Mouse (Mus musculus) urinary bladder, adult 2 months (tissue): Measurements from ENCODE around the gene Ina. TPM values are rescaled to one million over a fixed set of nuclear protein-coding genes. Genes with fewer than 3 reads are reported as not detected.
A peak's percentile ranks its signal among the peaks of the same experiment; 100 is the strongest.
"Not testable (repeated sequence)": the region's sequence is repeated elsewhere in the genome, so short reads cannot be mapped to it uniquely, and the experiment has no call there.

Experiments
- DNase-seq: peaks from one replicate; pipeline ENCODE4 v3.0.0; 2022; ENCODE audit warnings: low spot score
- polyA plus RNA-seq: library from polyadenylated mRNA; depleted of rRNA; stranded (reverse); fragments of >200 nt; gene quantifications from 2 replicates; pipeline ENCODE4 v1.2.3, GENCODE M21; 2012

Gene Ina
- polyA plus RNA-seq, 1 experiment, result 0.03 TPM

DNA sequence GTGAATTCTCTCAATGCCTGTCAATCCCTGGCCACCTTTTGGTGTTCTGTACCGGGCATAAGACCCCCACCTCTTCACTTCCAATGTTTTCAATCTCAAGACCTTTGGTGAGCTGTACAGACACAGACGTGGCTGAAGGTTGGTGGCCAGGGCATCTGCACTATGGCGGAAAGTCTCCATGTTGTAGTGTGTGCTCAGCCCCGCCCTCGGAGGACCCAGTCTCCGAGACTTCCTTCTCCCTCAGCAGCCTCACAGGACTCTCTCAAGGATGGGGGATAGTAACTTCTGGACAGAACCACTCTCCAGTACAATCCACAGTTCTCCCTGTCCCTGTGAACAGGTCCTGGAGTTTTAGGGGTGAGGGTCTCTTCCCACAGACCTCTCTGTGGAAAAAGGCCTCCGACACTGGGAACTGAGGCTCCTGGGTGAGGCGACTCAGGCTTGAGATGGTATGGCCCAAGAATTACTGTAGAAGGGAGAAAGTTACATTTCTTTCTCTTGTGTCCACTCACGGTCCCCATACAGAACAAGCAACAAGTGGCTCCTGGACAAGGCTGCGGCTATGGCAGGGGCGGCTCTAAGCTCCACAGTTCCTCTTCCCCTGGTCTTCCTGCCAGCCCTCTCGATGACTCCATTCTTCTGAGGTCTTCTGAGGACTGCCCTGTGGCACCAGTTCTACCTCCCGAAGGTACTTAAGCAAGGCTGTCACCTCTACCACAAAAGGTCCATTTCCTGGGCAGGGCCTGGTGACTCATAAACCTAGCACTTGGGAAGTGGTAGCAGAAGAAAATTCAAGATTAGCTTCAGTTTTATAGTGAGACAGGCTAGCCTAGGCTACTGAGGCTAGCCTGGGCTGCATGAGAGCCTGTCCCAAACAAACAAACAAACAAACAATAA lies 29.5 kb upstream of the Ina start:
- DNase-seq, result no peak

DNA sequence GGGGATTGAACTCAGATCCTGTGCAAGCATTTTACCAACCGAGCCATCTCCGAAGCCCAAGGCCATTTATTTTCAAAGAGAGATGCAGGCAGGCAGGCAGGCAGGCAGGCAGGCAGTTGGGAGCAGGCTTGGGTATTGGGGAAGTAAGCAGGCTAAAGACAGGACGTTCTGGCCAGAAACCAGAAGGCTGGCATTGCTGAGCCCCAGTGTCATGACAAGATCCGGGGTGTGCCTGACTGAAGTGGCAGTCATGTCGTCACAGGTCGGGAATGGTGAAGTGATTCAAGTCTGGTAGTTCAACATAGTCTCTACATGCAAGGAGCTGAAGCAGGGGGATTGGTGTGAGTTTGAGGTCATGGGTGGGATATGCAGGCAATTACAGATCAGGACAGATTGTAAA lies 26.9 kb upstream of the Ina start:
- no peak for DNase-seq

DNA sequence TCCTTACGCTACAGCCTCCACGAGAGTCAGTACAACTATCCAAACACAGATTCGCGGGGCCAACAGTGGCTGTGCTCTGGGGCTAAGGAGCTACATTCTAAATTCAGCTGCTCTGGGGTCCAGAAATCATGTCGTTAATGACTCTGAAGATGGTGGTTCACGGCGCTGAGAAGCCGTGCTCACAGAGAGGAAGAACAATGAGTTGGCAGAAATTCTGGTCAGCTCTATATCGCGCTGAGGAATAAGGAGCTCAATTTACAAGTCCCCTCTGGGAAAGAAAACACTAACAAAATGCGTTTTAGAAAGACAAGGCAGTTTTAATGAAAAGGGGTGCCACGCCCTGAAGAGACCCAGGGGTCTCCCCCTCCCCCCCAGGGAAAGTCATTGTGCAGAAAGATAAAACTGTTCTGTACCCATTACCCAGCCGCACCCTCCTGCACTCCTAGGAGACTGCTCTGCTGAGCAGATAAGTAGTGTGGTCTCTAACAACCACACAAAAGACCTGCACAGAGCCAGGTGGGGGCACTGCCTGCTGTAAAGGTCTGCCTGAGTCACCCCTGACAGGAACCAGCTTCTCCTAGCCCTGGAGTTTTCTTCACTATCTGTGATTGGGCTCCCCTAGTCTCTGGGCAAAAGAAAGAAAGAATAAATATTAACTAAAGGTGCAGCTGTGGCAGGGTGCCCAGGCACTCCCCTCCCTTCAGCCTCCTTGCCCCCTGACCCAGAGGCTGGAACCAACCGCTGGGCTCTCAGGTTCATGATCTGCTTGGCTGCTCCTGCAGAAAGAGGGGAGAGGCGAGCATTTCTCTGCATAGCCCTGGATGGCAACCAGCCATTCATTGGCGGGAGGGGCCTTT lies 26.0 kb upstream of the Ina start:
- peak; percentile 49 for DNase-seq

DNA sequence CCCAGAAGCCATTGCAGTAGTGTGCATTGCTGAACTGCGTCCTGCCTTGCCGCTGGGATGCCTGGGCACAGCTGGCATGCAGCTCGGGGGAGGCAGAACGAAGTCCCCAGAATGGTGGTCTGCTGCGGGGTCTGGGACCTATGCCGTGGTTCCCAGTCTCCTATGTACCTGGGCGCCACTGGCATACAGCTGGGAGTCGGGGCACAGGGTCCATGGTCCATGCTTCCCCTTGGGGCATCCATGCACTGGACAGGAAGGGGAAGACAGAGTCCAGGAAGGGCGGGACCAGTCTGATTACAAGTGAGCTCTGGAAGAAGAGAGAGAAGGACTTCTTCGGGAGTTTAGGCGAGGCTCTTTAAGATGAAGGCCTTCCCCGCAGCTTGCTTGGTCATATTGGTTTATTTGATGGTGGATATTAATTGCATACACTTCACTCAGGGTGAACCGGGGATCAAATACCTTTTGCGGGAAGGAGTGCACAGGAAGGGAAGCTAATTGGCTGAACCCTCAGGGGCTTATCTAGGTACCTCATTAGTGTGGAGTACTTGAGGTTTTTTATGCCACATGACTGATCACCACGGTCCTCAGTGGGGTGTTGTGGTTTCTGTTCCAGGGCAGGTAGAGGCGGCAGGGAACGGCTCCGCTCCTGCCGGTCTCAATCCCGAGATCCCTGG lies 24.9 kb upstream of the Ina start:
- DNase-seq, result no peak

DNA sequence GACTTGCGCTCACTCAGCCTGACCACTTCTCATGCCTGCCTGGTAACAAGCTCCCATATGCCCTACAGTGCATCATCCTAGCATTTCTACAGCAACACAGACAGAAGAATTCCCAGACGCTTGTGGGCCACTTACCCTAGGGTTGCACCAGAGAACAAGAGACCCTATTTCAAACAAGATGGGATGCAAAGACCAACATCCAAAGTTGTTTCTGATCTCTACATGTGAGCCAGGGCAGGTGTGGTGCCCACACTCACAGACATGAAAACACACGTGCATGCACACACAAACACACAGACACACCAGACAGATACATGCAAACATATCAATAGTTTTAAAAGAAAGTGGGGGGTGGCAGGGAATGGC lies 24.4 kb upstream of the Ina start:
- DNase-seq, result no peak

DNA sequence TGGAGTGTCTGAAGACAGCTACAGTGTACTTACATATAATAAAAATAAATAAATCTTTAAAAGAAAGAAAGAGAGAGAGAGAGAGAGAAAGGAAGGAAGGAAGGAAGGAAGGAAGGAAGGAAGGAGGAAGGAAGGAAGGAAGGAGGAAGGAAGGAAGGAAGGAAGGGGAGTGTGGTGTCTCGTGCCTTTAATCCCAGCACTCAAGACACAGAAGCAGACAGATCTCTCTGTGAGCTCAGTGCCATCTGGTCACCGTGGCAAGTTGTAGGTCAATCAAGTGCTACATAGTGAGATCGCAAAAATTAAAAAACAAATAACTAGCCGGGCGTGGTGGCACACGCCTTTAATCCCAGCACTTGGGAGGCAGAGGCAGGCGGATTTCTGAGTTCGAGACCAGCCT lies 23.9 kb upstream of the Ina start:
- DNase-seq, result not testable (repeated sequence)

DNA sequence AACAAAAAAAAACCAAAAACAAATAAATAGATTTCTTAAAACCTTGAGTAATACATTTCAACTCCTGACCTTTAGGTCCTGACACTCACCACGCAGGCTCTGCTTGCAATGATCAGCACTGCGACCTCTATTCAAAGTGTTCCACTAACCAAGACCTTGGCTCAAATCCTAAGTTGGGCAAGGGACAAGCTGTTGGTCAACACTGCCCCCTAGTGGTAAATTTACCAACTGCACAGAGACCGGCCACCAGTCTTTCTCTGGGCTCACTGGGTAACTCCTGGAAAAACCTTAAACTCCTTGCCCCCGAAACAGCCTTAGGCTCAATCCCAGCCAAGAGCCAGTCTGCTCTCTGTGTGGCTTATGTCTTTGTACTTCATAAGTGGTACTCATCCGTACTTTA lies 23.4 kb upstream of the Ina start:
- DNase-seq, result peak; percentile 58

DNA sequence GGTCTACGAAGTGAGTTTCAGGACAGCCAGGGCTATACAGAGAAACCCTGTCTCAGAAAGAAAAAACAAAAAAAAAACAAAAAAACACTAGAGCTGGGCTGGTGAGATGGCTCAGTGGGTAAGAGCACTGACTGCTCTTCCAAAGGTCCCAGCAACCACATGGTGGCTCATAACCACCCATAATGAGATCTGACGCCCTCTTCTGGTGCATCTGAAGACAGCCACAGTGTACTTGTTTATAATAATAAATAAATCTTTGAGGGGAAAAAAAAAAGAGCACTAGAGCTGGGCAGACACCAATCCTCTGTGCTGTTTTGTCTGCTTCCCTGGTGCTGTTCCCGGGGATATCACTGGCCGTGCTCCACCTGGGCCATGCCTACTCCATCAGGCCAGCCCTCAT lies 22.2 kb upstream of the Ina start:
- not testable (repeated sequence) for DNase-seq

DNA sequence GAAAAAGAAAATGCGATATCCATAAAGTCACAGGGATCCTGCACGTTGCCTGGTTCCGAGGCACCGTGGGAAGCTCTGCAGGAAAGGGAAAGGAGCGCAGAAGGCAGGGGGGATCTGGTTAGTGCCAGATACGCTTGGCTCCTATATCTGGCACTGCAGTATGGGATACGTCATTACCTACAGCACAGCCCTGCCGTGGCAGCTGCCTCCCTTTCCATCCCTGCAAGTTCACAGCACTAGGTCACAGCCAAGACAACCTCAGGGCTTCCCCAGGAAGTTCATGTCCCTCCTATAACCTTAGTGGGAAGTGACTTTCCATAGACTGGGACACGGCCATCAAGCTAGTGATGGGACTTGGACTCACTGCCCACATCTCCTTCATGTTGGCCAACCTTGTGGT lies 18.4 kb upstream of the Ina start:
- DNase-seq, result no peak

DNA sequence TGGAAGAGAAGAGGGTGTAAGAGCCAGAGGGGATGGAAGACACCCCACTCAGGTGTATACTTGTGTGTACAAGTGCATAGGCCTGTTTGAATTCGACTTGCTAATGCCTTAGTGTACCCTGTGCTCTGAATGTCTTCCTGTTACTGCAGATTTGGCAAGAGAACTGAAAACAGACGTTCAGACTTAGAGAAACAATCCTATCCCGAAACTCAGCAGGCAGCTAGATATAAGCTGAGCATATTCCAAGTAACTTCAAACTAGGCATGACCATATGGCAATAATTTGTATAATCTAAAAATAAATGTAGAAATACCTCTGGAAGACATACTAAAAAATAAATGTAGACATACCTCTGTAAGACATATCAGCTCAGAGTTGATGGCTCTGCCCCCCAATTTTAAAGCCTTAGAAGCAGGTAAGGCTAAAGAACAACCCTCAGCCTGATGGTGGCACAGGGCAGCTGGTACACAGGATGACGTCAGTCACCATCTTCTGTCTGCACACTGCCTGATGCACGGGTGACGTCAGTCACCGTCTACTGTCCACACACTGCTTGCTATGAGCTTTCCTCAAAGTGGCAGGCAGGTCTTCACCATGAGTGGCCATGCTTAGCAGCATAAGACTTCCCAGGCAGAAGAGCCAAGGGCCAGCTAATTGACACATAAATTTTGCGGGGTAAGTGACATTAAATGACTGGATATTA lies 16.2 kb upstream of the Ina start:
- DNase-seq, result no peak

DNA sequence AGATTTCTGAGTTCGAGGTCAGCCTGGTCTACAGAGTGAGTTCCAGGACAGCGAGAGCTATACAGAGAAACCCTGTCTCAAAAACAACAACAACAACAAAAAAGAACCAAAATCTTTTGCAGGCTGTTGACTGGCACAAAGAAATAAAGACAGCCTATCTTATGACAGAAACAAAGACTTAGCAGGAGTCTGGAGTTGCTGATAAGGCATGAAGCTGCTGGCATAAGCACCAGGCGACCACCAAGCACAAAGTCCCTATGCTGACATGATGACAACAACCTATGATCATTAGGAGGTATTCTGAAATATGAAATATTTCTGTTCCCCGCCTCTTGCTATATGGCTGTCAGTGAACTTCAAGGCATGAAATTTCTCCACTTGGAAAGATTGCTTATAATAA lies 15.5 kb upstream of the Ina start:
- DNase-seq, result no peak

DNA sequence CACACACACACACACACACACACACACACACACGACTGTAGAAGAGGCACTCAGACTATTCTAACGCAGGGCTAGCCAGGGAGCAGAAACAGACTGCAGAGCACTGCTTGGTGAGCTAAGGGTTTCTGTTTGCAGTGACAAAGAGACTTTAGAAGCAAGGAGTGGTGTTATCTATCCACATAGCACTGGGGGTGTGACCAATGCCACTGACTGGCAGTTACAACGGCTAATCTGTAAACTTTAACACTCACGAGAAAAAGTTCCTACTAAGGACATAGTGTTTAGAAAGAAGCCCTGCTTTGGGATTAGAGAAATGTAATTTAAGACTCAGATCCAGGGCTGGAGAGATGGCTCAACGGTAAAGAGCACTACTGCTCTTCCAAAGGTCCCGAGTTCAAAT lies 14.7 kb upstream of the Ina start:
- DNase-seq, result no peak

DNA sequence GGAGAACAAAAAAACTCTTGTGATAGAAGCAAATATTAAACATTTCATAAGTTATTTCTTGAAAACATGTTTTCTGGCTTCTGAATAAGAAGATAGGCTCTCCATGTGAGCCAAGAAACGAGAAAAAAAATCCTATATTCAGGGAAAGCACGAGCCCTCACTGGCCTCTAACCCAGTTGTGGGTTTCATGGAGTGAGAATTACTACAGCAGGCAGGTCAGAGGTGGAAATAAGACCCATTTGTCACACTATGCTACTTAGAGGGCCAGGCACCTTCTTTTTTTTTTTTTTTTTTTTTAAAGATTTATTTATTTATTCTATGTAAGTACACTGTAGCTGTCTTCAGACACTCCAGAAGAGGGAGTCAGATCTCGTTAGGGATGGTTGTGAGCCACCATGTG lies 14.1 kb upstream of the Ina start:
- DNase-seq, result not testable (repeated sequence)

DNA sequence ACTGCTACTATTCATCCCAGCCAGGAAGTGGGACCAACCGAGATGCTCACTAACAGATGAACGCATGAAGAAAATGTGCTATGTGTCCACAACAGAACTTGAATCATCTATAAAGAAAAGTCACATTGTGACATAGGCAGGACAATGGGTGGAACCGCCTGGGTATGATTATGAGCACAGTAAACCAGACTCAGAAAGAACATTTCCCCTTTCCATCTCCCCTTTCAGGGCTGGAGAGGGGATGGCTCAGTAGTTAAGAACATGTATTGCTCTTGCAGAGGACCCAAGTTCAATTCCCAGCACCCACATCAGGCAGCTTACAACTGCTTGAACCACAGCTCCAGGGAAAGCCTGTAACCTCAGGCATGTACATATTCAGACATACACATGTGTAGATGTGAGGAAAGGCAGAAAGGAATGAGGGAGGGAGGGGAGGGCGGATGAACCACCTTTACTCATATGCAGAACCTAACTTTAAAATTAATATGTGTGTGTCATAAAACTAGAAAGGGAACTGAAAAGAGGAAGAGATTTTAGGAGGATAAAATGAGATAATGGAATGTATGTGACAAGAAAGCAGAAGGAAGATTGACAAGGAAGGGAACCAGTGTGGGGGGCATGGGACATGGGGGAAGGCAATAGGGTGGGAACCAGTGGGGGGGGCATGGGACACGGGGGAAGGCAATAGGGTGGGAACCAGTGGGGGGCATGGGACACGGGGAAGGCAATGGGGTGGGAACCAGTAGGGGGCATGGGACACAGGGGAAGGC lies 10.6 kb upstream of the Ina start:
- DNase-seq, result no peak

DNA sequence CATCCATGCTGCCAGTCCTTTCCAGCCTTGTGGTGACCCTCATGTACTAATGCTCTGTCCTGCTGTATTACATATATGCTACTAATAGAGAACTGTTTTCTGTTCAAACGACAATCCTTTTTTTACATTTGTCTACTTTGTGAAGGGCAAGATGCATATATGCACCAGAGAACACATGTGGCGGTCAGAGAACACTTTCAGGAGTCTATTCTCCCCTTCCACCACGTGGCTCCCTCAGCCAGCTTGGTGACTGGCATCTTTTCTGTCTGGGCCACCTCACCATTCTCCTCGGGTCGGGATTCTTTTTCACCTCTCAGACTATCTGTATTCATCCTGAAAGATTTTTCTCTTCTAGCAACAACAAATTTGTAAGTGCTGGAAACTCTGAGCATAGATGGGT lies 8.6 kb upstream of the Ina start:
- no peak for DNase-seq

DNA sequence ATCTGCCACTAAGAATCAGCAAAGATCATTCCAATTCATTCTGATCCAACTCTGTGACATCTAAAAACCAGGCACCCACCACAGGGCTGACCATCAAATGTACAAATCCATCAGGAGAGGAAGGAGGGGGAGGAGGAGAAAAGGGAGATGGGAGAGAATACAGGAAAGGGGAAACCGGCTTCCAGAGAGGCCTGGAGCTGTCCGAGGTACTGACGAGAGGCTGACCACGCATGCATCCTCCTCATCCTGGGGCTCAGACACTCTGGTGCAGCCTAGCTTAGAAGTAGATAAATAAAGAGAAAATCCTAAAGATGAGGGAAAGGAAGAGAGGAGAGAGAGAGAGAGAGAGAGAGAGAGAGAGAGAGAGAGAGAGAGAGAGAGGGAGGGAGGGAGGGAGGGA lies 8.2 kb upstream of the Ina start:
- no peak for DNase-seq

DNA sequence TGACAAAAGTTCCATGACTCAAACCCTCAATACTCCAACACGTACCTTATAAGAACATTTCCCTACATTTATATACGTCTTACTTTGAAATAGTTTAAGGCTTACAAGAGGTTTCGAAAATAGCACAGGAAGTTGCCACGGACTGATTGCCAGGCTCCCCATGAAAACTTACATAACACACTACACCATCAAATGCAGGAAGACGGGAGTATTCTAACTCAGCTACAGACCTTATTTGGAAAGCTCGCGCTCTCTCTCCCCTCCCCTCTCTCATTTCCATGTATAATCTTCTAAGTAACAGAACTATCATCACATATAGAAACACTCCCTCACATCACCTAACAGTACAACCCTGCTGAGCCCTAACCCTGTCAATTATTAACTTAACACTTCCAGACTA lies 5.1 kb upstream of the Ina start:
- DNase-seq, result no peak

DNA sequence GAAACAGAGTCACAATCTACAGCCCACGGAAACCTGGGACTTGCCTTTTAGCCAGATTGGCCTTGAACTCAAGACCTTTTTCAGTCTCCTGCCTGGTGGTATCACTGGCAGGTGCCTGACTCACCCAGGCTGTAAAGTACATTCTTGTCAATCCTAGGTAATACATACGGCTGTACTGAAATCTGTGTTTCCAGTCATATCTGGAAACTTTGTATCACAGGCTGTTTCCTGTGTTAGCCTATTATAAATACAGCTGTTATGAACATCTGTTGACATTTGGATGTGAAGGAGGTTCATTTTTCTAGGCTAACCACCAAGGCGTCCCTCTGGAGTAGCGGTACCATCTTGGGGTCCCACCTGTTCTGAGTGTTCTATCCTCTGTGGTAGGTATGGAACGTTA lies 4.6 kb upstream of the Ina start:
- no peak for DNase-seq

DNA sequence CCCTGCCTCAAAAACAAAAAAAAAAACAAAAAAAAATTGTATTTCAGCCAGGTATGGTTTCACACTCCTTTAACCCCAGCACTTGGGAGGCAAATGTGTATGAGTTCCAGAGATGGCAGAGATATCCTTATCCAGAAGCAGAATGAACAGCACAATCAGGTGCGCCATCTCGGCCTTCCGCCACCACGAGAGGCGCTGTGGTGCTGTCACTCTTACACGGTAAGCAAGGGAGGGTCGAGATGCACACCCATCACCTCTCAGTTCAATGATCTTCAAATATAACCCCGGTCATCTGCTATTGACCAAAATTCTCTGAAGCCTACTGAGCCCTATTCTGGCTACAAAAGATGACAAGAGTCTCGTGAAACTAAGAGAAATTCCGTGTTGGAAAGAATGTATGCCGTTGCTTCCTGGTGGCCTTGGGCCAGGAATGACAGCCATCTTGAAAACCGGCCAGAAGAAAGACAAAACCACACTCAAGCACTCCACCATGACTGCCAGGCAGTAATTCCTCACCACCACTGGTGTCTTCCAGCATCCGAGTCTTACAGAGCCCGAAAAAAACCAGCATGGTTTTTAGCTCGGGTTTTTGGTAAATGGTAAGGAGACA lies 1.9 kb upstream of the Ina start:
- DNase-seq, result no peak

DNA sequence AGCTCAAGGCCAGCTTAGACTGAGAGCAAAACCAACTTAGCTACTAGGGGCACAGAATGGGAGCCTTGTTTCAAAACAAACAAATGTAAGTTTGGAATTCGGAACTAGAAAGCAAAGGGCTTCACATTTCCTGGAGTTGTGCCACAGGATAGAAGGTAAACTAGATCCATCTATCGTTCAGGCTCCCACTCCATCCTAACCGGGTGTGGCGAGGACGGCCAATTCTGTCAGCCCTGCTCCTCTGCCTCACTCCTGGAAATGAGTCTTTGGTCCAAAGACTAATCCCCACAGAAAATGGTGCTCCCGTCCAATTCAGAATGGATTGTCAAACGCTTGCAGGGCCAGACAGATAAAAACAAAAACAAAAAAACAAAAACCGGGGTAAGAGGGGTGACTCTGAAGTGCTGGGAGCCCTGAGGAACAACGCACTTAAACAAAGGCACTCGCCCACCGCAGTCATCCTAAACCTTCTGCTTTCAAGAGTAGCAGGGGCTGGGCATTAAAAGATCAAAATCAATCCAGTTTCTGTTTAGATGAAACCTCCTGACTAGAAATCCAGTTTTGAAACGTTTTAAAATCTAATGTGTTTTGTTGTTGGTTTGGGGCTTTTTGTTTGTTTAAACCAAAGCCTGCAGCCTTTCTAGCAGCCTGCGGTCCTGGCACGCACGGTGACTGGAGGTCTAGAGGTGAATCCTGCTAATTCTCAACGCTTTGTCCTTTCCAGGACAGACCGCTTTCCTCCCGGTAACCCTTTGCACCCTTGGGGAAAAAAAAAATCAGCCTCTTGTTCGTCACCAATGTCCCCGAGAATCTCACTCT lies 949 bp upstream of the Ina start:
- DNase-seq, result no peak
